Mouse (Mus musculus) stomach, embryonic 15.5 days (tissue): ENCODE measurements around the gene Timp3. TPM values are rescaled to one million over a fixed set of nuclear protein-coding genes. Genes with fewer than 3 reads are reported as not detected.

Experiments used
- ATAC-seq: fragments of 200-750 bp; cut with Nextera tagmentation; 2 replicates; pipeline ENCODE4 v1.8.0; 2017; ENCODE audit warnings: low read depth, moderate number of reproducible peaks, moderate TSS enrichment; ENCODE audit not compliant: insufficient read depth, low FRiP score
- H3K27ac ChIP-seq: fragments of 300-500 bp; sonication (generic); 2 replicates; pipeline ENCODE4 v1.5.1; 2015; ENCODE audit warnings: mild to moderate bottlenecking, inconsistent platforms
- H3K27me3 ChIP-seq: fragments of 300-500 bp; sonication (generic); replicated peaks from 2 replicates; pipeline ENCODE4 v1.6.1; 2015; ENCODE audit warnings: inconsistent platforms
- H3K36me3 ChIP-seq: fragments of 300-500 bp; sonication (generic); 2 replicates; pipeline ENCODE4 v1.6.1; 2015; ENCODE audit warnings: inconsistent platforms
- H3K4me1 ChIP-seq: fragments of 300-500 bp; sonication (generic); 2 replicates; pipeline ENCODE4 v1.6.1; 2015; ENCODE audit warnings: inconsistent platforms
- H3K4me2 ChIP-seq: fragments of 300-500 bp; sonication (generic); 2 replicates; pipeline ENCODE4 v1.6.1; 2015; ENCODE audit warnings: mild to moderate bottlenecking, inconsistent platforms
- H3K4me3 ChIP-seq: fragments of 300-500 bp; sonication (generic); replicated peaks from 2 replicates; pipeline ENCODE4 v1.5.1; 2015; ENCODE audit warnings: inconsistent platforms
- H3K9ac ChIP-seq: fragments of 300-500 bp; sonication (generic); 2 replicates; pipeline ENCODE4 v1.6.1; 2015; ENCODE audit warnings: inconsistent platforms
- H3K9me3 ChIP-seq: fragments of 300-500 bp; sonication (generic); 2 replicates; pipeline ENCODE4 v1.6.1; 2016; ENCODE audit warnings: inconsistent platforms
- WGBS: fragments of 180-500 bp; shearing (Covaris S2); methylation state at CpG from one replicate; pipeline ENCODE4 v1.1.7; 2015; 5-methylcytosine and 5-hydroxymethylcytosine counted together
- polyA plus RNA-seq: library from polyadenylated mRNA; unstranded; fragments of >200 nt; fragmentation: Nextera tagmentation; extraction: Ambion mirVana; gene quantifications from 2 replicates; pipeline ENCODE4 v1.2.1, GENCODE M21; 2015

The Timp3 gene
- polyA plus RNA-seq, 1 experiment from 2014 or later = 63.5 TPM

DNA sequence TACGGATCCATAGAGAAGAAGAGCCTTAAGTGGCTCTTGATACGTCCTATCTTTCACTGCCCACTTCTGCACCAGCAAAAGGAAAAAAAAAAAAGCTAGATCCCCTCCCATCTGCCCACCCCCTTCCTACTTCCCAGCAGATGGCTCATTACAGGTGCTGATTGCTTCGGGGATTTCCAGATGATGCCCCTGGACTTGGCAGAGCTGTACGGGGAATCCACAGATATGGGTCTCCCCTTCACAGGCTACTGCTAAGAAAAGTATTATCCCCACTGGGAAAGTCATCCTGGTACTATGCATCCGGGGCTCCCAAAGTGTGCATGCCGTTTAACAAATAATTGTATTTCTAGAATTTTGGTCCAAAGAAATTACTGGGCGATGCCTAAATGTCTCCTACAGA, 17.5 kb downstream of the Timp3 start:
- Histone ChIP-seq H3K4me2 (no peak overlapping the region), H3K27ac (no peak overlapping the region), H3K27me3 (no peaks in the 10 kb centered on the region), H3K4me3 (no peak overlapping the region), H3K9ac (no peak overlapping the region), H3K4me1 (no peaks in the 10 kb centered on the region), H3K9me3 (no peaks in the 10 kb centered on the region), H3K36me3 (no peaks in the 10 kb centered on the region)
- ATAC-seq = no peak
- WGBS = 86% methylated on average over 7 of the region's 7 CpGs

DNA sequence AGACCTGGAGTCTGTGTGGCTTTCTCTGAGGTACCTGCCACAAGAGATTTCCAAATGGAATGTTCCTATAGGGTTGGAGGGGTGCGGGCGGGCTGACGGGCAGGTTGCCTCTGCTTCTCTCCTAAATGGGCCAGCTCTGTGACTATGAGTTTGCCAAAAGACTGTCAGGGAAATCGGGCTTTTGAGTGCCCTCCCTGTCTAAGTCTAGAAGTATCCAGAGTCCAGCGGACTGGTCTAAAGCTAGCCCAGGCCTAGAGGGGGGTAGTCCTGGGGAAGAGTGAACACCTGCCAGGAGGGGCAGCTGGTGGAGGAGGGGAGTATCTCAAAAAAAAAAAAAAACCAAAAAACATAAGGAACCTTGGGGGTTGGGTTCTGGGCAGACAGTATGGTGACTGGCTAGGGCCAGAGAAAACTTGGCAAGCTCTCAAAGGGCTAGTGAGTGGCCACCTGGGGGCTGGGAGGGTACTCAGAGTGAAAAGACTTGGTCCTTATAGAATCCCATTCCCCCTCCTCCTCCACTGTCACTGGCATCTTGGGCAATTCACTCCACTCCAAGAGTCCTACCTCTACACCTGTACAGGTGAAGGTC, 18.5 kb downstream of the Timp3 start:
- H3K36me3 ChIP-seq = no peaks in the 10 kb centered on the region
- H3K9ac ChIP-seq = no peak overlapping the region
- no peak overlapping the region for H3K4me3 ChIP-seq
- no peaks in the 10 kb centered on the region for H3K9me3 ChIP-seq
- WGBS = 89% methylated on average over 5 of the region's 5 CpGs
- no peak overlapping the region for H3K27ac ChIP-seq
- no peak for ATAC-seq
- H3K4me2 ChIP-seq = no peak overlapping the region
- no peaks in the 10 kb centered on the region for H3K27me3 ChIP-seq
- no peaks in the 10 kb centered on the region for H3K4me1 ChIP-seq

DNA sequence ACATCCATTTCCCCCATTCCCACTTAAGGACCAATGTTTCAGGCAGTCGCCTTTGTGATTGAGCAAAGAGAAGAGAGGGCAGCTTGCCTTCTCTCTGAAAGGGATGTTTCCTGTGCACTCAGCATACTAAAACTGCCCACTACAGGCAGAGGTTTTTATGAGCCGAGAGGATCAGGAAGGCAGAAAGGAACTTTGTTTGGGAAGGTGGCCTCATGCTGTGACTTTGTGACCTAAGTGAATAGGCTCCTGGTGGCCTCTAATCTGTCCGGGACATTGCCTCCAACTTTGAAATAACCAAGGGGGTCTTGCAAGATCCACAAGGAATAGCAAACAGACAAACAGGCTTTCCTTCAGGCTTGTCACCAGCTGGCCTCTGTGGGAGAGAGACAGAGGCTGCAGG, 19.4 kb downstream of the Timp3 start:
- Histone ChIP-seq H3K9me3 (no peaks in the 10 kb centered on the region), H3K4me2 (no peak overlapping the region), H3K4me3 (no peak overlapping the region), H3K27me3 (no peaks in the 10 kb centered on the region), H3K36me3 (no peaks in the 10 kb centered on the region), H3K4me1 (no peaks in the 10 kb centered on the region), H3K27ac (no peak overlapping the region), H3K9ac (no peak overlapping the region)
- ATAC-seq = no peak
- 64% methylated on average over 3 of the region's 3 CpGs for WGBS

DNA sequence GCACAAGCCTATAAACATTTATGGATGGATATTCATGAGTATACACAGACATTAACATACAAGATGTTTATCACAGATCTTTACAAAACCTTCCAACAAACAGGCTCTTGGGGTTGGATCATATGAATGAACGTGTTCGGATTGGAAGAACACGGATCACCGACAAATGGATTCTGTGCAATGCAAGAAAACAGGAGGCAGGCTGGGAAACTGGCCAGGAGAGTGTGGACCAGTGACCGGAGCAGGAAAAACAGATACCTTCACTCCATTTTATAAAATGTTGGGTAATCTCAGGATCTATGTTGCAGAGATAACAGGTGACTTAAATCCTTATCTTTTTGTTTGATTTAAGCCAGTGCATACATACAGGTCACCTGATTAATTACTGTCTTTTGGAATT, 20.0 kb downstream of the Timp3 start:
- no peaks in the 10 kb centered on the region for H3K9me3 ChIP-seq
- no peak for ATAC-seq
- H3K36me3 ChIP-seq = no peaks in the 10 kb centered on the region
- no peak overlapping the region for H3K9ac ChIP-seq
- no peaks in the 10 kb centered on the region for H3K27me3 ChIP-seq
- H3K4me1 ChIP-seq = no peaks in the 10 kb centered on the region
- no peak overlapping the region for H3K27ac ChIP-seq
- H3K4me2 ChIP-seq = no peak overlapping the region
- no peak overlapping the region for H3K4me3 ChIP-seq
- 79% methylated on average over 5 of the region's 5 CpGs for WGBS

DNA sequence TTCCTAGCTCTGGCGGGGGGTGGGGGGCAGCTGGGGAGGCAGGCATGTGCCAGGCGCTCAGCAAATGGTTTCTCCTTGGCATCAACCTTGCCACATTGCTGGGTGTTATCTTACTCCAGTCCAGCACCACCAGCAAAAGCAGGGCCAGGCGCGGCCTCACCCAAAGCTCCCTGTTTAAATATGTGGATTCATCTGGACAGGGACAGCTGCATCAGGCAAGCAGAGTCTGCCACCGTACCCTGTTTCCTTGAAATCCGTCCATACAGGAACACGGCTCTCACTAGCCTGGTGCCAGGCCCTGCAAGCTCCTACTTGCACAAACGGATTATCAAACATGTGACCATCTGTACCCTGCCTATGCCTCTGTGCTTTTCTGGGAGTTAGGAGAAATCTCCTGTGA, 21.0 kb downstream of the Timp3 start:
- no peaks in the 10 kb centered on the region for H3K9me3 ChIP-seq
- H3K27me3 ChIP-seq = no peaks in the 10 kb centered on the region
- 67% methylated on average over 8 of the region's 8 CpGs for WGBS
- H3K9ac ChIP-seq = no peak overlapping the region
- H3K27ac ChIP-seq = no peak overlapping the region
- no peak overlapping the region for H3K4me3 ChIP-seq
- H3K4me2 ChIP-seq = no peak overlapping the region
- H3K36me3 ChIP-seq = no peaks in the 10 kb centered on the region
- ATAC-seq = no peak
- H3K4me1 ChIP-seq = no peaks in the 10 kb centered on the region

DNA sequence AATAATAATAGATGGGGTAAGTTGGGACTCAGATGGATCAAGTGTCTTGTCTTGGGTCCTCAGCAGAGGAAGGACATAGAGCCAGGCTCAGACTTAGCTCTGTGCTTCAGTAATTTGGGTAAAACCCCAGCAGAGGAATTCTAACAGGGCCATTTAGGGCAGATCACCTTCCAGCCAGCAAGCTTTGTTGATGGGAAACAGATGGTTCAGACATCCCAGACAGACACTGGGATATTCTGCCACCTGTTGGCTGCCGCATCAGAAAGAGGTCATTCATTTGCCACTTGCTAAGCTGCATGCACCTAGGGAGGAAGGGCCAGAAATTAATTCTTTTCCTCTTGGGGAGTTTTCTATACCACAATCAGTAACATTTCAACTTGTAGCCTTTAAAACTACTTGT, 21.8 kb downstream of the Timp3 start:
- Histone ChIP-seq H3K36me3 (no peaks in the 10 kb centered on the region), H3K27ac (no peak overlapping the region), H3K27me3 (no peaks in the 10 kb centered on the region), H3K4me1 (no peaks in the 10 kb centered on the region), H3K9ac (no peak overlapping the region), H3K9me3 (no peaks in the 10 kb centered on the region), H3K4me3 (no peak overlapping the region), H3K4me2 (no peak overlapping the region)
- 41% methylated on average over 1 of the region's 1 CpGs for WGBS
- no peak for ATAC-seq

DNA sequence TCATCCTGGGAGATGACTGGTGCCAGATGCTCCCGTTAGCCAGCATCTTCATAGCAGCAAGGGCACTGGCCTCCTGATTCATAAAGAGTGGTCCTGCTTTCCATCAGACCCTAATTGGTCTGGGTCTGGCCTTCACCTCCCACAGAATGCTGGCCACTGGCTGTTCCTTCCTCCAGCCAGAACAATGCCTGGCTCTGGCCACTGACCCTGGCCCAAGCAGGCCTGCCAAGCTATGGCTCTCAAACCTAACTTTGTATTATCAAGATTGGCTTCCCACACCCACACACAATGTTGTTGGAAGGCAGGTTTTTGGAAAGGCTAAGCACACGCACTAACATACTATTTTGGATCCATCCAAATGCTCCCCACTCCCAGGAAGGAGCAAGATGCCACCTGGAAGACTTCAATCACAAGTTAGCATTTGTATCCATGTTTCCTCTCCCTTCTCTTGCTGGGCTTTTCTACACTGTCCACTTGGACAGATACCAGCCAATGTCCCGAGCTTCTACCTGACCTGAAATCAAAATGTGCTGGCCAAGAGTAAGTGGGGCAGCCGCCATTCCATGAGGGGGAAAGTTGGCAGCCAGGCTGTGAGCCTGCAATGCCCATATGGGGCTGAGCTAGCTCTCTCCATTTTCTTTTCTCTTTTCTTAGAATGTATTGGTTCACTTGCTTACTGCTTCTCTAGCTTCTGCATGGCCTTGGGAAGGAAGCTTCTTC, 23.3 kb downstream of the Timp3 start:
- Histone ChIP-seq H3K4me1 (no peaks in the 10 kb centered on the region), H3K4me3 (no peak overlapping the region)
- 74% methylated on average over 4 of the region's 4 CpGs for WGBS

DNA sequence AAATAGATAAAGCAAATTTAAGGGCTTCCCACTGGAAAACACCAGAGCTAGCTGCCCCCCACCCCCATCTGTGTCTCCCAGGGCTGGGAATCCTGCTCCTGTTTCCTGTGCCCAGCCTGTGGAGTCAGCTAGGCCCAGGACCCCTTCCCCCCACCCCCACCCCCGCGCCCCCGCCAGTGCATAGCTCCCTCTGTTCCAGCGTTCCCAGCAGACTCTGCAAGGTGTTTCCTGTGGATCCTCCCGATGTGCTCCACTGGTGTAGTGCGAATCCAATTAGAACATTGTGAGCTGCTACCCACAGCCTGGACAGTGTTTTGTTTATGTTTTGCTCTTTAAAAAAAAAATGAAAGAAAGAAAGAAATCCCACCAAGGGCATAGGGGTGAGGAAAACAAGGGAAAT, 25.1 kb downstream of the Timp3 start:
- Histone ChIP-seq H3K9ac (no peak overlapping the region), H3K27ac (no peak overlapping the region), H3K36me3 (no peaks in the 10 kb centered on the region), H3K9me3 (no peaks in the 10 kb centered on the region), H3K27me3 (no peaks in the 10 kb centered on the region), H3K4me2 (no peak overlapping the region), H3K4me3 (no peak overlapping the region), H3K4me1 (peaks cover 3% of the 10 kb centered on the region; the same call in 1 of the 2 replicates)
- WGBS = 44% methylated on average over 6 of the region's 6 CpGs
- ATAC-seq = no peak

More for the DNA sequence above, 23.3 kb downstream of the Timp3 start:
- H3K36me3 ChIP-seq = no peaks in the 10 kb centered on the region
- H3K9ac ChIP-seq = no peak overlapping the region
- ATAC-seq = no peak
- no peaks in the 10 kb centered on the region for H3K27me3 ChIP-seq
- no peak overlapping the region for H3K27ac ChIP-seq
- no peaks in the 10 kb centered on the region for H3K9me3 ChIP-seq
- H3K4me2 ChIP-seq = no peak overlapping the region

DNA sequence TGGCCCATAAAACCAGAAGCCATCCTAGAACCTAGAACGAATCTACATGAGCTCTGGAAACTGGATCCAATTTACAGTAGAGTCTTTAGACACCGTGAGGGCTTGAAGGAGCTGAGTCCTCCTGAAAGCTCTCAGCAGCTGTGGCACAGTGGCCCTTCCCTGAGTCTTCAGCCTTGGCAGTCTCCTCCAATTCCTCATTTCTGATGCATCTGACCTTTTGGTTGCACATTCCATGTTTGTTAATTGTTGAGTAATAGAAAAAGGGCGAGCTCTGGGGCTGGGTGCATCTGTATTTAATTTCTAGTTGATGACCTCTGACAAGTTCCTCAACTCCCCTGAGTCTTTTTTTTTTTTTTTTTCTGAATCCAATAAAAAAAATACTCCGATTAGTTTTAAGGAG, 28.0 kb downstream of the Timp3 start:
- no peaks in the 10 kb centered on the region for H3K27me3 ChIP-seq
- 86% methylated on average over 4 of the region's 4 CpGs for WGBS
- ATAC-seq = no peak
- H3K9ac ChIP-seq = no peak overlapping the region
- peaks cover 29% of the 10 kb centered on the region for H3K4me1 ChIP-seq
- no peak overlapping the region for H3K27ac ChIP-seq
- H3K4me3 ChIP-seq = no peak overlapping the region
- H3K36me3 ChIP-seq = no peaks in the 10 kb centered on the region
- no peaks in the 10 kb centered on the region for H3K9me3 ChIP-seq
- H3K4me2 ChIP-seq = no peak overlapping the region

DNA sequence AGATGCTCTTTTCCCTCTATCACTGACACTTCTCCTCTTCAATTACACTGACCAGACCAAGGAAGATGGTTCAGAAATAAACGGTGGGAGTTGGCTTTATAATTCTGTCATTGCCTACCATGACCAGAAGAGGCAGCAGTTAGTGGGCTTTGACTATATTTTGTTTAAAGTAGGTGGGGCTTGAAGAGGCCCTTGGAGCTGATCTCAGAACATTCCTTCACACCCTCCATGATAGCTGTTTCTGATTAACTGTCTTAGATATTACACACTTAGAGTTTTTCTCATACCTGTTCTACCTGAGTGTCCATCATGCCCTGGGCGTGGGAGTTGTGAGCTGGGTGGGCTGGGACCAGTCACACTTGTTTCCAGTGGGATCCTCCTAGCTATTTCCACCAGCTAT, 28.5 kb downstream of the Timp3 start:
- ATAC-seq = no peak
- H3K4me1 ChIP-seq = peaks cover 33% of the 10 kb centered on the region
- no peaks in the 10 kb centered on the region for H3K36me3 ChIP-seq
- no peak overlapping the region for H3K9ac ChIP-seq
- no peaks in the 10 kb centered on the region for H3K9me3 ChIP-seq
- no peak overlapping the region for H3K4me2 ChIP-seq
- H3K27me3 ChIP-seq = no peaks in the 10 kb centered on the region
- H3K27ac ChIP-seq = no peak overlapping the region
- H3K4me3 ChIP-seq = no peak overlapping the region
- 78% methylated on average over 2 of the region's 2 CpGs for WGBS

DNA sequence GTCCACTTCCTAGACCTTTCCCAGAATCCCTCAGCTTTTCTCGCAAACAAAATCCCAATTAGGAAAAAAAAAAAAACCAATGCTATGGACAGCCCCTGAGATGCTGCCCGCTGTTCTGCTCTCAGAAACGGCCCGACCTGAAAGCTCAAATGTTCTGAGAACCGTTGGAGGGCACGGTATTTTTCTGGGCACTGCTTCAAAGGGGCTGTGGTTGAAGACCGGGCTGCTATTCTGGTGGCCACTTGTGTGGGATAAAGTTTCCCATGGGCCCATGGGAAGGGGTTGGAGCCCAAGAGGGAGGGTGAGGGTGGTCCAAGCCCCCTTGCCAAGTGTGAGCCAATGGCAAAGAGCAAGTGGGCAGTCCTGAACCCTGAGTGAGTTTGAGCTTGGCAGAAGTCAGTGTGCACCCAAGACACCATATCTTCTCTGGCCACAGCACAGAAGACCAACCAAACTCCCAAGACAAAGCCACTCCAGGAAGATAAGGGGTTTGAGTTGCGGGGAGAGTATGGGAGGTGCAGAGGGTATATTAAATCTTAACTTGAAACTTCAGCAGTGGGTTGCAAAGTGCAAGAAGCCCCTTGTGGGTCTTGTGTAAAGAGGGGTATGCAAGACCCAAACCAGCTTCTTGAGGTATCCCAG, 29.2 kb downstream of the Timp3 start:
- H3K36me3 ChIP-seq = no peaks in the 10 kb centered on the region
- 91% methylated on average over 8 of the region's 8 CpGs for WGBS
- H3K9me3 ChIP-seq = no peaks in the 10 kb centered on the region
- no peak overlapping the region for H3K4me3 ChIP-seq
- no peak overlapping the region for H3K4me2 ChIP-seq
- H3K27ac ChIP-seq = no peak overlapping the region
- no peak for ATAC-seq
- H3K27me3 ChIP-seq = no peaks in the 10 kb centered on the region
- peaks cover 34% of the 10 kb centered on the region for H3K4me1 ChIP-seq
- H3K9ac ChIP-seq = no peak overlapping the region

DNA sequence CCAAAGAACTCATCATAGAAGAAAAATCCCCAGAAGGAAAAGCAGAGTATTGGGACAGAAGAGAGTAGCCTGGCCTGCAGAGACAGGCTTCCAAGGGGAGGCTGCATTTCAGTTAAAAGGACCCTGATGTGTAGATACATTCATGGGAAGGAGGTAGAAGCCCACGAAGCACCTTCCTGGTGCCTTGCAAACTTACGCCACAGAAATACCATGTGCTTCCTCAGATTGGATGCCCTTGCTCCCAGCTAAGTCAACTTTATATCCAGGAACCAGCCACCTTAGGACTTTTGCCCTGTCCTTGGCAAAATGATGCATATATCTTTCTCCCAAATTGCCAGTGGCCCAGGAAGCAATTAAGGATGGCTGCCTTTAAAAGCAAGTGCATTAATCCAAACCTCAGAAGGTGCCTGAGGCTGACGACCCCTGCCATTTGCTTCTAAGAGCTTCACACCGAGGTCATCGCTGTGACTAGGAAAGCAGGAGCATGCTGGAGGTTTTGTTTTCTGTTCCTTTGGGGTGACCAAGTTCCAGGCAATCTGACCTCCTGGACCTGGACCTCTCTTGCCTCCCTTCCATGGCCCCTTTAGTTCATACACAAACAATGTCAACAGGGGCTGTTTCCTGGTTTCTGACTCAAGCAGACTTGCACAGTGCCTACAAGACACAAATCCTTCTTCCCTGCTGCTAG, 31.0 kb downstream of the Timp3 start:
- no peak for ATAC-seq
- Histone ChIP-seq H3K27me3 (no peaks in the 10 kb centered on the region), H3K4me3 (no peak overlapping the region), H3K4me2 (peak overlapping the region; percentile 26; the same call in 1 of the 2 replicates), H3K4me1 (peaks cover 39% of the 10 kb centered on the region), H3K9ac (no peak overlapping the region), H3K36me3 (no peaks in the 10 kb centered on the region), H3K27ac (peak overlapping the region; percentile 74), H3K9me3 (no peaks in the 10 kb centered on the region)
- WGBS = 62% methylated on average over 5 of the region's 5 CpGs
